Mouse (Mus musculus) adrenal gland, postnatal 4 days (tissue): ENCODE measurements around the gene Trex1. TPM values are rescaled to one million over a fixed set of nuclear protein-coding genes. Genes with fewer than 3 reads are reported as not detected.

Experiments
- DNase-seq, 2 experiments: peaks; one replicate each; pipeline ENCODE4 v3.0.0; 2021 to 2022; ENCODE audit warnings: low spot score in 2 of 2, mixed read lengths in 2 of 2
- total RNA-seq, 2 experiments: library from RNA; stranded (reverse); gene quantifications; 2 replicates each; pipeline ENCODE4 v1.2.3; 2021

Trex1 gene
- total RNA-seq, 2 experiments from 2014 or later: 21.6 to 23.6 TPM

DNA sequence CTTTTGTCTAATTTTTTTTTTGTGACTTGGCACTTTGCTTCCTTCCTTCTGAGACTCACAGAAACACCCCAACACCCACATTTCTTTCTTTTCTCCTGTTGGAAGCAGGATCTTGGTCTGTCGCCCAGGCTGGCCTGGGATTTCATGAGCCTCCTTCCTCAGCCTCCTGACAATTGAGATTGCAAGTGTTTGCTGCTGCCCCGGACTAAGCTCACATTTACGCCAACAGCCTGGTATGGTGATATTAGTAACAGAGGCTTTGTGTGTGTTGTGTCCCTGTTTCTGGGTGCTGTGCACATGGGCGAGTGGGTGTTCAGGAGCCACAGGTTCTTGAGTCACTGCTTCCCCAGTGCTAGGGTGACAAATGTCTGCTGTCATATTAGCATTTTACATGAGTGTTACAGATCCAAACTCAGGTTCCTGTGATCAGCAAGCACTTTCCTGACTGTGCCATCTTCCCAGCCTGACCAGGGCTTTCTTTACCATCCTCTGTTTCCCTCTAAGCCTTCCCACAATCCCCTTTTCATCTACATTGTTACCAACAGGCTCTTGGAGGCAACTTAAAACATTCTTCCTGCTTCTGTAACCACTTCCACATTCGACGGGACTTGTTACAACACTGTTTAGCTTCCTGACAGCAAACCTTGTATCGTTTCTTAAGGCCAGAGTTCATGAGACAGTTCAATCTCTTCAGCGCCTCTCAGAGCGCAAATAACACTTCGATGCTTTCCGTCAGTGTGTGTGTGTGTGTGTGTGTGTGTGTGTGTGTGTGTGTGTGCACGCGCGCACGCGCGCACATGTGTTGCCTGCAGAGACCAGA, 36.5 kb downstream of the Trex1 start:
- DNase-seq: no peak

DNA sequence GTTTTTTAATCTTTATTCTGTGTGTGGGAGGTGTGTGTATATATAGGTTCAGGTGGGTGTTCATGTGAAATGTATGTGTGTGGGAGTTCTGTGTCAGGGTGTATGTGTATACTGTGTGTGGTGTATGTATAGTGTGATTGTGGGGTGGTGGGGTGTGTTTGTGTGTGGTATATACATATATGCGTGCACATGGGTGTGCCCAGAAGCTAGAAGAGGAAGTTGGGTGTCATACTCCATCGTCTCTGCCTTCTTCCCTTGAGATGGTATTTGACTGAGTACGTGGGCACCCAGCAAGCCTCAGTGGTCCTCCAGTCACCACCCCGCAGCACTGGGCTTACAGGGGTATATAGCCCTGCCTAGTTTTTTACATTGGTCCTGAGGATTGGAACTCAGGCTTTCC, 38.1 kb downstream of the Trex1 start:
- DNase-seq: no peak

DNA sequence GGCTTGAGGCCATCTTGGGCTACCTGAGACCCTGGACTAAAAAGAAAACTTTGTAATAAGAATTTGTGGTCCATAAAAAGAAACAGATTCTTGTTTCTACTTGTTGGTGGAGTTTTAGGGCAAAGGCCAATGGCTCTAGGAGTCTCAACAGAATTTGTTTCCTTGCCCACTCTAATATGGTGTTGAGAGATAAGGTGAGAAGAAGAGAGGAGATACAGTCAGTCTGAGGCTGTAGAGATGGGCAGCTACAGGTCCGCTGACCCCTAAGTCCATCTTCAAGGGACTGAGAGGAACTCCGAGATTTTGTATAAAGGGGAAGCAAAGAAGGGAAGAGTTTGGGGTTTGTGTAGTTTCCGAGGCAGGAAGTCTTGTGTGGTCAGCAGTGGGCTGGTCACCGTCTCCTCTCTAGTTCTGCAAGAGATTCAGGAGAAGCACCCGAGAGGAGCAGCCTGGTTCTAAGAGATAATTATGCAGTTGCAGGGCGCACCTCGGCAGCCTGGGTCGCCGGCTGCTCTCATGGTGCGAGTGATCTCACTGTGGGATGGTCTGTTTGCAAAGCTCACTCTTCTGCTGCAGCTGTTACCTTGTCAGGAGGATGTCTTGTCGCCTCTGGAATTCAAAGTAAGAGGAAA, 42.4 kb downstream of the Trex1 start:
- no peak for DNase-seq

DNA sequence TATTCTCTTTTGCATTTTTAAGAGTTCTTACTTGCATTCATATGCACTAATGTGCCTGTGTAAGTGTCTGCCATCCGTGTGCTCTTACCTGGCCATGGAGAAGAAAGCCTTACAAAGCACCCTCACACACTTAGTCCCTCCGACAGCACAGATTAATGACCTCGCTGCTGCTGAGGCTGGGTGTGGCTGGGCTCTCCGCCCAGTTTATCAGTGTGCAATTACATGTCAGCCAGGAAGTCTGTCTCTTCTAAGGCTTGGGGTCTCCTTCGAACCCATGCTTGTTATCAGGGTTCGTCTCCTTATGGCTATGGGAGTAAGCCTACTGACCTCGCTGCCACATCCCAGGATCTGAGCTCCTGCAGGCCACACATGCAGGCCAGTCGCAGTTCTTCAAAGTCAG, 44.1 kb downstream of the Trex1 start:
- no peak for DNase-seq

DNA sequence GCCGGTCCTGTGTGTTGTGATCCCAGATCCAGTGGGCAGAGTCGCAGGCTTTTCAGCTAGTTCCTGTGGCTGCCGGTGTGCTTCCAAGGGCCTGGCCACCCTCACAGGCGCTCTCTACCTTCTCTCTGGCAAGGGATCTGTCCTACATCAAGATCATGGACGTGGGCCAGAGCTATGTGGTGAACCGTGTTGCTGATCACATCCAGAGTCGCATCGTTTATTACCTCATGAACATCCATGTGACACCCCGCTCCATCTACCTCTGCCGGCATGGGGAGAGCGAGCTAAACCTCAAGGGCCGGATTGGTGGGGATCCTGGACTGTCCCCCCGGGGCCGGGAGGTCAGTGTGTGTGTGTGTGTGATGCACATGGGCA, 49.2 kb downstream of the Trex1 start:
- no peak for DNase-seq

DNA sequence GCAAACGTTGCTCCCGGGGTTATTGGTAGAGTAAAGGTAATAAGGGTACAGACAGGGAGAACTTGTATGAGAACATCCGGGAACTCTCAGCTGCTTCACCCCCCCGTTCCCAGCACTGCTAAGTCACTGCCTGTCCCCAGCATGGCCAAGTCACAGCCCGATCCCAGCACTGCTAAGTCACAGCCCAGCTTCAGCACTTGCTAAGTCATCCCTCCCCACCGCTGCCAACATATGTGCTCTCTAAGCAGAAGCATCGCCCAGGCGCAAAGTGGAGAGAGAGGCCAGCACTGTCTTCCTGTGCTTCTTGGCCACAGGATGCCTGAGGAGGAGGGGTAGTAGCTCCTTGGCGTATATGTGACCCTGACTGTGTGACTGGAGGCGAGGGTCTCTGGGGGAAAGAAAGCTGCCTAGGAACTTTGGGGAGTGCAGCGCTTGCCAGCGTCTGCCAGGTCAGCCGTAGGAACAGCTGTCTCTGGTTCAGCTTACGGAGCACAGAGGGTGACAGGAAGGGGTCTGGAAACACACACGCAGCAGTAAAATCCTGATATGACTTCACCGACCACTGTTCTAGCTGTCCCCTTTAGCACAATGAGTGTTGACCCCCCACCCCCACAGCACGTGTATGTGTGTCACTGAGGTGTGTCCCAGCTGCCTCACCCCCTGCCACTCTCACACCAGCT, 49.8 kb downstream of the Trex1 start:
- no peak for DNase-seq

DNA sequence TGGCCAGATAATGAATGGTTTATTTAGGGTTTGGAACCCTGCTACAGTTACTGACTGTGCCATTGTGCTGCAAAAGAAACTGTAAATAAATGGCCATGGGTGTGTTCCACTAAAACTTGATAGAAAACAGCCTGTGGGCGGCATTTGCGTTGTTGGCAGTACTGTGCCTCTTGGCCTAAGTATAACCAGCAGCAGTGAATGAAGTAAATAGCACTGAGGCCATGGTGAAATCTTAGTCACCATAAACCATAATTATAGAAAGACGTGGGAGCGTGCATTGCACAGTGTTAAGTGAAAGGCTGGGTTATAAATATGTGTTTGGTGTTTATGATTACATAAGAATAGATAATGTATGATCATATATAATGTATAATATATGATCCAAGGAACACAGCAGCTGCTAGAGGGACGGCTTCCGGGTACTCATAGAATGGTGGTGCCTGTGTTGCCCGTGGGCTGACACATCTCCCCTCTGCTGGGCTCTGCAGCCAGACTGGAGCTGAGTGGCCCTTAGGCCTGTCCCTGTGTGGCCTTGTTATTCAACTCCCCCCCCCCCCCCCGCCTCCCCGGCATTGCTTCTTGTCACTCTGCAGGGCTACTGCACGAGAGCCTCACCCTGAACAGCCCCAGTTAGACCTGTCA, 50.4 kb downstream of the Trex1 start:
- no peak for DNase-seq

DNA sequence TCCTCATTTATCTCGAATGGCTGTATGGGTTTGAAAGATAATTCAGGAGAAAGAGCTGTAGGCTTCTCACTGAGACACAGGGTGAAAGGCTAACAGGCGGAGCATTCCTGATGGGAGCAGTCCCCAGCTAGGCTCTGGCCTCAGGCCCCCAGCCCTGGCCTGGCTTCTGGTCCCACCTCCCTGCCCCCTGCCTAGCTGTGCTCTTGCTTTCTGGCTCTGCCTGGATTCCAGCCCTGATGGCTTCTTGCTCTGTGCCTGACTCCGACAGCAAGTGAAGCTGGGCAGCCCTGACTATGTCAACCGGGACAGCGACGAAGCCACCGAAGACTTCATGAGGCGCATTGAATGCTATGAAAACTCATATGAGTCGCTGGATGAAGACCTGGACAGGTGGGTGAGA, 51.5 kb downstream of the Trex1 start:
- no peak for DNase-seq

Other genes with a start within 250 kb of the Trex1 start
- gene Celsr3, start 233.4 kb downstream of the Trex1 start, total RNA-seq: 10 to 100 TPM; 11.0 to 13.6 TPM
- 10 to 100 TPM; 11.4 to 11.9 TPM for gene Slc26a6, start 206.5 kb downstream of the Trex1 start, total RNA-seq
- gene Tmem89, start 145.1 kb downstream of the Trex1 start, total RNA-seq: under 1 TPM in 1 of 2 experiments, not detected in 1; 0.34 TPM
- 100 to 1,000 TPM; 475 to 524 TPM for gene Uqcrc1, start 123.1 kb downstream of the Trex1 start, total RNA-seq
- 1 to 10 TPM; 9.0 to 9.5 TPM for gene Col7a1, start 106.1 kb downstream of the Trex1 start, total RNA-seq
- 1 to 10 TPM in 1 of 2 experiments, under 1 TPM in 1; 0.78 to 1.6 TPM for gene Ucn2, start 73.7 kb downstream of the Trex1 start, total RNA-seq
- gene Pfkfb4, start 68.0 kb downstream of the Trex1 start, total RNA-seq: 1 to 10 TPM; 5.3 to 9.1 TPM
- gene Shisa5, start 21.2 kb downstream of the Trex1 start, total RNA-seq: 100 to 1,000 TPM; 113 to 115 TPM
- gene Atrip, start 14.4 kb upstream of the Trex1 start, total RNA-seq: 10 to 100 TPM; 20.7 to 21.3 TPM
- gene Ccdc51, start 22.8 kb upstream of the Trex1 start, total RNA-seq: 10 to 100 TPM; 17.3 to 18.5 TPM
- gene Tma7, start 22.9 kb upstream of the Trex1 start, total RNA-seq: 100 to 1,000 TPM; 375 to 399 TPM
- gene Plxnb1, start 35.7 kb upstream of the Trex1 start, total RNA-seq: 100 to 1,000 TPM; 152 to 161 TPM
- not detected for gene Fbxw21, start 102.3 kb upstream of the Trex1 start, total RNA-seq
- gene Fbxw13, start 136.2 kb upstream of the Trex1 start, total RNA-seq: not detected
- gene Fbxw20, start 175.0 kb upstream of the Trex1 start, total RNA-seq: not detected
- not detected for gene Fbxw14, start 227.9 kb upstream of the Trex1 start, total RNA-seq